Mouse (Mus musculus) kidney, postnatal 0 days (tissue): ENCODE data around the gene Dnajc16. TPM values are rescaled to one million over a fixed set of nuclear protein-coding genes. Genes with fewer than 3 reads are reported as not detected.

ENCODE experiments used
- ATAC-seq: fragments of 200-750 bp; cut with Nextera tagmentation; replicated peaks from 2 replicates; pipeline ENCODE4 v1.8.0; 2017; ENCODE audit warnings: low read depth, moderate number of reproducible peaks, moderate TSS enrichment, moderate library complexity; ENCODE audit not compliant: low FRiP score
- DNase-seq: peaks from one replicate; pipeline ENCODE4 v3.0.0-alpha.2; 2016; ENCODE audit warnings: low spot score
- H3K27ac ChIP-seq: fragments of 300-500 bp; sonication (generic); 2 replicates; pipeline ENCODE4 v1.5.1; 2014; ENCODE audit warnings: mild to moderate bottlenecking
- H3K27me3 ChIP-seq: fragments of 300-500 bp; sonication (generic); 2 replicates; pipeline ENCODE4 v1.6.1; 2014; ENCODE audit warnings: low read length, mixed read lengths; ENCODE audit not compliant: insufficient read depth
- H3K36me3 ChIP-seq: fragments of 300-500 bp; sonication (generic); 2 replicates; pipeline ENCODE4 v1.6.1; 2014; ENCODE audit warnings: low read length, mixed read lengths; ENCODE audit not compliant: insufficient read depth
- H3K4me1 ChIP-seq: fragments of 300-500 bp; sonication (generic); replicated peaks from 2 replicates; pipeline ENCODE4 v1.6.1; 2014; ENCODE audit warnings: antibody characterized with exemption, low read length, mixed read lengths; ENCODE audit not compliant: insufficient read depth
- H3K4me2 ChIP-seq: fragments of 300-500 bp; sonication (generic); 2 replicates; pipeline ENCODE4 v1.6.1; 2014; ENCODE audit warnings: mild to moderate bottlenecking, low read length, moderate library complexity, mixed read lengths
- H3K4me3 ChIP-seq: fragments of 300-500 bp; sonication (generic); replicated peaks from 2 replicates; pipeline ENCODE4 v1.5.1; 2014; ENCODE audit warnings: low read depth, low read length
- H3K9ac ChIP-seq: fragments of 300-500 bp; sonication (generic); 2 replicates; pipeline ENCODE4 v1.6.1; 2014; ENCODE audit warnings: low read depth, low read length
- H3K9me3 ChIP-seq: fragments of 300-500 bp; sonication (generic); replicated peaks from 2 replicates; pipeline ENCODE4 v1.6.1; 2016; ENCODE audit warnings: low read length, inconsistent platforms, mixed read lengths
- CTCF ChIP-seq: IDR thresholded peaks from 2 replicates; pipeline ENCODE4 v1.5.1; 2016; ENCODE audit warnings: antibody characterized with exemption, low read depth, mild to moderate bottlenecking, moderate library complexity
- WGBS: fragments of 180-500 bp; shearing (Covaris S2); extraction: QIAGEN DNeasy Blood & Tissue Kit; methylation state at CpG from one replicate; pipeline ENCODE4 v1.1.7; 2014; 5-methylcytosine and 5-hydroxymethylcytosine counted together
- polyA plus RNA-seq: library from polyadenylated mRNA; unstranded; fragments of >200 nt; fragmentation: Nextera tagmentation; extraction: Ambion mirVana; gene quantifications from 2 replicates; pipeline ENCODE4 v1.2.1, GENCODE M21; 2015

The Dnajc16 gene
- polyA plus RNA-seq, 1 experiment from 2014 or later, result 5.2 TPM

GRCm38 (mm10) chr4:141826060-141826459 is 35.3 kb upstream of the Dnajc16 start, which contains the start of gene Cela2a:
Gene Cela2a (minus strand): TSS chr4:141826160.
- Histone ChIP-seq H3K4me2 (no peak within 1 kb of the TSS), H3K36me3 (no peaks in the 10 kb centered on the region), H3K4me1 (no peaks in the 10 kb centered on the region), H3K4me3 (no peak within 1 kb of the TSS), H3K9ac (no peak within 1 kb of the TSS), H3K9me3 (no peaks in the 10 kb centered on the region), H3K27ac (no peak within 1 kb of the TSS), H3K27me3 (no peaks in the 10 kb centered on the region)
- DNase-seq (no peak), ATAC-seq (no peak)
- no peak for TF ChIP-seq CTCF
- 49% methylated on average over 5 of the region's 5 CpGs for WGBS

GRCm38 (mm10) chr4:141822979-141823378 is 32.2 kb upstream of the Dnajc16 start:
- ATAC-seq (no peak), DNase-seq (peak; percentile 21)
- Histone ChIP-seq H3K4me2 (no peak overlapping the region), H3K36me3 (no peaks in the 10 kb centered on the region), H3K27ac (no peak overlapping the region), H3K9ac (no peak overlapping the region), H3K9me3 (no peaks in the 10 kb centered on the region), H3K4me3 (no peak overlapping the region), H3K27me3 (no peaks in the 10 kb centered on the region), H3K4me1 (no peaks in the 10 kb centered on the region)
- WGBS, result 62% methylated on average over 3 of the region's 3 CpGs
- TF ChIP-seq CTCF, result no peak

- H3K36me3 ChIP-seq, result no peaks in the 10 kb centered on the region
- no peak for ATAC-seq
- DNase-seq, result no peak
- H3K9ac ChIP-seq, result no peak overlapping the region
- no peaks in the 10 kb centered on the region for H3K4me1 ChIP-seq
- 80% methylated on average over 10 of the region's 10 CpGs for WGBS
- H3K27ac ChIP-seq, result no peak overlapping the region
- no peak overlapping the region for H3K4me2 ChIP-seq
- no peak overlapping the region for H3K4me3 ChIP-seq
- TF ChIP-seq CTCF, result peak; percentile 48; the same call in 1 of the 2 replicates
- no peaks in the 10 kb centered on the region for H3K27me3 ChIP-seq
- no peaks in the 10 kb centered on the region for H3K9me3 ChIP-seq
Observed at GRCm38 (mm10) chr4:141822089-141822488, 31.4 kb upstream of the Dnajc16 start.

- ATAC-seq (no peak), DNase-seq (no peak)
- Histone ChIP-seq H3K9me3 (no peaks in the 10 kb centered on the region), H3K4me1 (no peaks in the 10 kb centered on the region), H3K4me2 (no peak overlapping the region), H3K27me3 (no peaks in the 10 kb centered on the region), H3K4me3 (no peak overlapping the region), H3K36me3 (no peaks in the 10 kb centered on the region), H3K27ac (no peak overlapping the region), H3K9ac (no peak overlapping the region)
- TF ChIP-seq CTCF, result no peak
- 57% methylated on average over 3 of the region's 3 CpGs for WGBS
Observed at GRCm38 (mm10) chr4:141821178-141821577, 30.4 kb upstream of the Dnajc16 start.

- DNase-seq (no peak), ATAC-seq (no peak)
- no peak for TF ChIP-seq CTCF
- Histone ChIP-seq H3K36me3 (peaks cover 5% of the 10 kb centered on the region; the same call in 1 of the 2 replicates), H3K9me3 (no peaks in the 10 kb centered on the region), H3K4me1 (no peaks in the 10 kb centered on the region), H3K9ac (no peak overlapping the region), H3K27ac (no peak overlapping the region), H3K4me3 (no peak overlapping the region), H3K27me3 (no peaks in the 10 kb centered on the region), H3K4me2 (no peak overlapping the region)
- WGBS, result 93% methylated on average over 7 of the region's 7 CpGs
Observed at GRCm38 (mm10) chr4:141819316-141819715, 28.6 kb upstream of the Dnajc16 start.

- H3K4me3 ChIP-seq, result no peak overlapping the region
- DNase-seq, result no peak
- H3K4me2 ChIP-seq, result no peak overlapping the region
- no peaks in the 10 kb centered on the region for H3K9me3 ChIP-seq
- peaks cover 5% of the 10 kb centered on the region; the same call in 1 of the 2 replicates for H3K36me3 ChIP-seq
- WGBS, result 87% methylated on average over 13 of the region's 13 CpGs
- no peak for TF ChIP-seq CTCF
- no peak overlapping the region for H3K9ac ChIP-seq
- no peaks in the 10 kb centered on the region for H3K27me3 ChIP-seq
- no peak for ATAC-seq
- H3K4me1 ChIP-seq, result no peaks in the 10 kb centered on the region
- H3K27ac ChIP-seq, result no peak overlapping the region
Observed at GRCm38 (mm10) chr4:141818861-141819260, 28.1 kb upstream of the Dnajc16 start.

- H3K27me3 ChIP-seq, result no peaks in the 10 kb centered on the region
- ATAC-seq (no peak), DNase-seq (no peak)
- 70% methylated on average over 10 of the region's 10 CpGs for WGBS
- H3K4me3 ChIP-seq, result no peak overlapping the region
- TF ChIP-seq CTCF, result no peak
- no peaks in the 10 kb centered on the region for H3K4me1 ChIP-seq
- no peak overlapping the region for H3K9ac ChIP-seq
- H3K36me3 ChIP-seq, result peaks cover 16% of the 10 kb centered on the region
- no peak overlapping the region for H3K27ac ChIP-seq
- H3K9me3 ChIP-seq, result no peaks in the 10 kb centered on the region
- H3K4me2 ChIP-seq, result no peak overlapping the region
Observed at GRCm38 (mm10) chr4:141817706-141818105, 27.0 kb upstream of the Dnajc16 start.
